18 mouse cellular contexts compared by ENCODE assay signal in genomic region chr1:187700963-187701362, GRCm38 (mm10).
DNase-seq lines count a peak whose midpoint lies in the region; TF ChIP-seq lines count a peak whose summit lies in the region.
"Had no signal": no experiment of that assay in that cellular context is flagged by ENCODE, and none has a peak within 500 bp of the region (broad histone marks: within the 10 kb centered on the region; RNA-seq: fewer than 3 reads in every experiment).

No protein-coding gene starts in this region.

- no peak for TF ChIP-seq RAD21 in MEL (IDR thresholded peaks at IDR 0.05; ENCODE audit: low read depth, low read length)

- TF ChIP-seq POLR2A in MEL (IDR thresholded peaks at IDR 0.05; ENCODE audit: control insufficient read depth in 1 of 2, insufficient read depth in 1 of 2, low read depth in 1 of 2, low read length in 2 of 2, poor library complexity in 1 of 2): no peak

- H3K79me2 ChIP-seq in MEL (ENCODE audit: control insufficient read depth, insufficient read depth, low read length, poor library complexity): no peaks in the 10 kb centered on the region

- H3K4me1 ChIP-seq in MEL (ENCODE audit: control insufficient read depth in 1 of 2, insufficient read depth in 2 of 2, low read length in 2 of 2): peaks cover 20 to 25% of the 10 kb centered on the region in 2 experiments

- no peak overlapping the region for H3K9ac ChIP-seq in MEL (ENCODE audit: control insufficient read depth, low read depth, low read length, poor library complexity, severe bottlenecking)

- no peaks in the 10 kb centered on the region for H3K9me3 ChIP-seq in MEL (replicated peaks; ENCODE audit: insufficient read depth, low read length)

- TF ChIP-seq EP300 in MEL (IDR thresholded peaks at IDR 0.05; ENCODE audit: low read depth in 1 of 2, low read length in 2 of 2): peak in 1 of 2 experiments; percentile 61; a peak in 1 of 4 replicates

- peak; percentile 64 for DNase-seq in heart, adult 11 months
- no peak for DNase-seq in heart, adult 9 months (ENCODE audit: low spot score in 2 of 2)
- DNase-seq in MEL (ENCODE audit: low read depth, low spot score): peak; percentile 25
- DNase-seq in layer of hippocampus, adult 9-10 months (ENCODE audit: low spot score): no peak
- DNase-seq: adrenal gland, adult 2 months; adrenal gland, adult 8-10 months; adrenal gland, postnatal 10 days; adrenal gland, postnatal 14 days; adrenal gland, postnatal 25 days; adrenal gland, postnatal 36 days; B cell, adult 2 months; cerebellum, adult 11 months; cerebellum, adult 11-12 months; cerebellum, adult 18-20 months; cerebellum, adult 2 months had no signal

- H3K36me3 ChIP-seq in MEL (ENCODE audit: control insufficient read depth in 1 of 2, insufficient read depth in 2 of 2, low read length in 2 of 2): peaks cover 0 to 22% of the 10 kb centered on the region in 2 experiments; a peak in 2 of 4 replicates
- H3K36me3 ChIP-seq: G1E had no signal

- TF ChIP-seq CTCF in MEL (IDR thresholded peaks at IDR 0.05 in 2 of 3, conservative IDR thresholded peaks at IDR 0.05 in 1 of 3; ENCODE audit: control insufficient read depth in 1 of 3, insufficient read depth in 1 of 3, low read depth in 2 of 3, low read length in 3 of 3, poor library complexity in 1 of 3, severe bottlenecking in 1 of 3): no peak

- no peaks in the 10 kb centered on the region for H3K27me3 ChIP-seq in MEL (ENCODE audit: control insufficient read depth in 1 of 2, insufficient read depth in 2 of 2, low read length in 2 of 2)
- H3K27me3 ChIP-seq: CH12.LX, Patski had no signal

- H3K4me3 ChIP-seq in MEL (ENCODE audit: control insufficient read depth in 1 of 2, insufficient read depth in 1 of 2, low read depth in 2 of 2, low read length in 2 of 2): no peak overlapping the region

- H3K27ac ChIP-seq in MEL (ENCODE audit: control insufficient read depth, low read depth, low read length): no peak overlapping the region

TF ChIP-seq in MEL, 35 proteins besides CTCF, POLR2A, EP300 and RAD21:
- TF ChIP-seq USF2 (IDR thresholded peaks at IDR 0.05; ENCODE audit: borderline replicate concordance in 1 of 2, insufficient read depth in 1 of 2, low read depth in 1 of 2, low read length in 2 of 2): no peak
- TF ChIP-seq TCF12 (IDR thresholded peaks at IDR 0.05; ENCODE audit: low read depth, low read length): 0 out of 2 replicates have a peak, but pooled peaks have one; percentile 47
- 0 out of 2 replicates have a peak, but pooled peaks have one; percentile 37 for TF ChIP-seq RCOR1 (IDR thresholded peaks at IDR 0.05; ENCODE audit: low read depth, low read length)
- 0 out of 2 replicates have a peak, but pooled peaks have one; percentile 13 for TF ChIP-seq GATA1 (IDR thresholded peaks at IDR 0.05; ENCODE audit: low read depth, low read length)
- peak; percentile 60 for TF ChIP-seq ETS1 (IDR thresholded peaks at IDR 0.05; ENCODE audit: low read depth, low read length)
- TF ChIP-seq MAZ (IDR thresholded peaks at IDR 0.05; ENCODE audit: low read depth, low read length): 0 out of 2 replicates have a peak, but pooled peaks have one; percentile 44

Comparison
In these comparisons a context has a peak if more than half of its experiments do, and no peak if none do; other contexts are left out.
1. DNase-seq: peak in heart, adult 11 months (single experiment) and MEL (single experiment); none in heart, adult 9 months (0 of 2) and layer of hippocampus, adult 9-10 months (single experiment).